Mouse (Mus musculus): ENCODE data around the gene Runx2. TPM values are rescaled to one million over a fixed set of nuclear protein-coding genes. Genes with fewer than 3 reads are reported as not detected.

Gene Runx2
- polyA plus RNA-seq, 1 experiment from 2014 or later: 0.41 TPM

DNA sequence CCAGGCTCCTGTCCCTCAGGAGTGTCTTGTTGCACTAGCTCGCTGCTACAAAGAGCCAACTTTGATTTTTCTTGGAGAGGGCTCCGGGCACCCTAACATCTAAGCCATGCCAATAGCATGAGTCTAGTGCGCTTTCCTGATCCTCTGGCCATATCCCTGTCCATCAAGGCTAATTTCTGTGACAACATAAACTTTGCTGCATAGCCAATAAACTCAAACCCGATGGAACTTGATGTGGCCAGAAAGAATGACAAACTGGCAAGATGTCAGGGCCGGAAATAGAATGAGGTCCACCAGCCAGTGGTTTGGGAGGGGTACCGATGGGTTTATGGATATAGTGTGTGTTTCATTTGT is 221.9 kb downstream of the Runx2 start:
- H3K4me3 ChIP-seq: no peak overlapping the region
- H3K4me2 ChIP-seq: no peak overlapping the region
- H3K36me3 ChIP-seq: no peaks in the 10 kb centered on the region
- H3K9me3 ChIP-seq: no peaks in the 10 kb centered on the region
- no peak for ATAC-seq (ENCODE audit: low FRiP score, low read depth)
- WGBS: 95% methylated on average over 6 of the region's 6 CpGs
- H3K4me1 ChIP-seq (replicated peaks): no peaks in the 10 kb centered on the region
- H3K27me3 ChIP-seq: no peaks in the 10 kb centered on the region
- H3K27ac ChIP-seq (replicated peaks): no peak overlapping the region
- H3K9ac ChIP-seq: no peak overlapping the region

DNA sequence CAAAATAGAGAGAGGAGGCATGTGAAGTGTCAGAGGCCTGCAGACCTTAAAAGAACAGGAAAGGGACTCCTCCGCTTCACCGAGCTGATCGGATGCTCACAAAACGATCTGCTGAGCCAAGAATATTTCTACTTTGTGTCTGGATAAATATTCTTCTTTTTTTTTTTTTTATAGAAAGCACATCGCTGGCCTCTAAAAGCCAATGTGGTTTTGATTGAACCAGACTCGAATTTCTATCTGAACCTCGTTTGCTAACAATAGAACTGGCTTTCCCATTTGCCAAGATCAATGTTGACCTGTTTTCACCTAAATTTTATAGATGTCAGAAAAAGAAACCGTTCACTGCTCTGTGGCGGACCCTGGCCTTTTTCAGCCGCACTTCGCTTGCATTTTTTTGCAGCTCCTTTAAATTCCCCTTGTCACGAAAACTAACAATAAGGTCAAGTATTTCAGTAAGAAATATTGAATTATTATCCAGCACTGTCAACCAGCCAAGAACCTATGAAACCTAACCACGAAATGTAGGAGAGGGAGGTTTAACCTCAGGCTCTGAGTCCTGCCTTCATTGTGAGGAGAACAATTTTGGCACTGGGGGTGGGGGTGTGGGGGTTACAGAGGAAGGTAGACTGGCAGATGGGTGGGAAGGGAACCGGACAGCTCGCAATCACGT is 222.4 kb downstream of the Runx2 start:
- no peak for ATAC-seq (ENCODE audit: low FRiP score, low read depth)
- Histone ChIP-seq H3K27me3 (no peaks in the 10 kb centered on the region), H3K4me2 (no peak overlapping the region), H3K4me3 (no peak overlapping the region), H3K9ac (no peak overlapping the region), H3K36me3 (no peaks in the 10 kb centered on the region), H3K4me1 (replicated peaks) (no peaks in the 10 kb centered on the region), H3K27ac (replicated peaks) (no peak overlapping the region), H3K9me3 (no peaks in the 10 kb centered on the region)
- 83% methylated on average over 16 of the region's 16 CpGs for WGBS

DNA sequence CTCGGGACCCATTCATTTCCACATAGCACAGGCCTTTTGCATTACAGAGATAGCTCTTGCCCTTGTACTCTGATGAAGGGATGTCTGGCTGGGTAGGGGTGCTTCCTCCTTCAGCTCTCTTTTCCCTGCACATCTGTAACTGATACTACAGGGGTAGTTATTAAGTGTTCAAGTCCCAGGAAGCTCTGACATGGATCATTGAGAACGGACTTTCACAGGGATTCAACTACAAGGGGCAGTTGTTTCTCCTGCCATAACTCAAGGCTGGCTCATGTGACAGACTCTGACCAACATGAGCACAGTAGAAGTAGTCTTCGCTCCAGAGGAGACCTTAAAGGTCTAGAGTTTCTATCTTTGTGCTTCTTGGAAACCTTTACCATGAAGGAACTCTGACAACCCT is 226.1 kb downstream of the Runx2 start:
- Histone ChIP-seq H3K9ac (no peak overlapping the region), H3K4me2 (no peak overlapping the region), H3K36me3 (no peaks in the 10 kb centered on the region), H3K9me3 (no peaks in the 10 kb centered on the region), H3K4me1 (replicated peaks) (no peaks in the 10 kb centered on the region), H3K27me3 (no peaks in the 10 kb centered on the region), H3K27ac (replicated peaks) (no peak overlapping the region), H3K4me3 (no peak overlapping the region)
- WGBS: 71% methylated on average over 3 of the region's 3 CpGs
- no peak for ATAC-seq (ENCODE audit: low FRiP score, low read depth)

GRCm38 (mm10) chr17:44588020-44588419 is 226.6 kb downstream of the Runx2 start:
- H3K9ac ChIP-seq: no peak overlapping the region
- WGBS: 26% methylated on average over 3 of the region's 3 CpGs
- no peaks in the 10 kb centered on the region for H3K27me3 ChIP-seq
- ATAC-seq (ENCODE audit: low FRiP score, low read depth): 0 out of 2 replicates have a peak, but pooled peaks have one; percentile 23
- no peak overlapping the region for H3K27ac ChIP-seq (replicated peaks)
- H3K4me2 ChIP-seq: no peak overlapping the region
- H3K4me1 ChIP-seq (replicated peaks): no peaks in the 10 kb centered on the region
- no peaks in the 10 kb centered on the region for H3K9me3 ChIP-seq
- no peak overlapping the region for H3K4me3 ChIP-seq
- no peaks in the 10 kb centered on the region for H3K36me3 ChIP-seq

DNA sequence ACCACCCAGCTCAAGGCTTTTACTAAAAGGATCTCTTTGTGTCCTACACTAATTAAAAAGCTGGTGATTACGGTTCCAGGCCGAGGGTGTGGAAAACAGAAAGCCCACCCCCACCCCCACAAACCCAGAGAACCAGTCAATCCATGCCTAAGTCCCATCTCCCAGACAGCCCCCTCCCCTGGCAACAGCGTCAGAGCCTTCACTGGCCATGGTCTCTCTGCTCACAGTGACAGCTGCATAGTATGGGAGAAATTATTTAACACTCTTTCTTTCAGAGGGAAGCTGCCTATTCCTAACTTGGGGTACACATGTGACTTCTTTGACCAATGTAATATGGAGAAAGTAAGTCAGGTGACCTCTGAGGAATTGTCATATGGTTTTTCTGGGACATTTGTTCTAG is 228.4 kb downstream of the Runx2 start:
- no peak for ATAC-seq (ENCODE audit: low FRiP score, low read depth)
- H3K4me1 ChIP-seq (replicated peaks): no peaks in the 10 kb centered on the region
- H3K9ac ChIP-seq: no peak overlapping the region
- no peaks in the 10 kb centered on the region for H3K9me3 ChIP-seq
- 69% methylated on average over 3 of the region's 3 CpGs for WGBS
- no peaks in the 10 kb centered on the region for H3K36me3 ChIP-seq
- H3K27me3 ChIP-seq: no peaks in the 10 kb centered on the region
- no peak overlapping the region for H3K27ac ChIP-seq (replicated peaks)
- H3K4me2 ChIP-seq: no peak overlapping the region
- H3K4me3 ChIP-seq: no peak overlapping the region

- 81% methylated on average over 6 of the region's 6 CpGs for WGBS
- H3K27ac ChIP-seq (replicated peaks): no peak overlapping the region
- no peak overlapping the region for H3K4me3 ChIP-seq
- H3K36me3 ChIP-seq: no peaks in the 10 kb centered on the region
- ATAC-seq (ENCODE audit: low FRiP score, low read depth): no peak
- no peaks in the 10 kb centered on the region for H3K9me3 ChIP-seq
- H3K9ac ChIP-seq: no peak overlapping the region
- H3K27me3 ChIP-seq: no peaks in the 10 kb centered on the region
- no peak overlapping the region for H3K4me2 ChIP-seq
- H3K4me1 ChIP-seq (replicated peaks): no peaks in the 10 kb centered on the region
These were observed 229.8 kb downstream of the Runx2 start for GRCm38 (mm10) chr17:44584781-44585180.

DNA sequence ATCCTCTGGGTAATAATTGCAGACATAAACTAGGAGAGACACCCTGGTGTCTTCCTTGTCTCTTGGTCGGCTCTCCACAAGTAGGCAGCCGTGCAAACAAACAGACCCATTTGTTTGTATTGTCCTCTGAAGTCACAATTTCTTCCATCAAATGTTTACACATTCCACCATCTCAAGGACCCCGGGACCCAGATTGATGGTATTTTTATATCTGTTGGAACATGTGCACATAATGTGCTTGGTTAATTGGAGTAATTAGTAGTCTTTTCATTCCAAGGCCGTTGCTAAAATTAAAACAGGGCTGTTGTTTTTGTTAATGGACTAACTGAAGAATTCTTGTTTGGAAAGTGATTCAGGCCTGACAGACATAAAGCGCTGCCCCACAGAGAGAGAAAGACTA is 236.8 kb downstream of the Runx2 start:
- Histone ChIP-seq H3K4me2 (no peak overlapping the region), H3K4me1 (replicated peaks) (no peaks in the 10 kb centered on the region), H3K36me3 (no peaks in the 10 kb centered on the region), H3K27me3 (no peaks in the 10 kb centered on the region), H3K4me3 (no peak overlapping the region), H3K9ac (no peak overlapping the region), H3K27ac (replicated peaks) (no peak overlapping the region), H3K9me3 (no peaks in the 10 kb centered on the region)
- ATAC-seq (ENCODE audit: low FRiP score, low read depth): no peak
- 57% methylated on average over 5 of the region's 5 CpGs for WGBS

- no peak overlapping the region for H3K4me3 ChIP-seq
- no peaks in the 10 kb centered on the region for H3K36me3 ChIP-seq
- no peak overlapping the region for H3K27ac ChIP-seq (replicated peaks)
- no peak overlapping the region for H3K4me2 ChIP-seq
- whole genome bisulfite sequencing: 87% methylated on average over 5 of the region's 5 CpGs
- no peaks in the 10 kb centered on the region for H3K27me3 ChIP-seq
- no peaks in the 10 kb centered on the region for H3K9me3 ChIP-seq
- H3K9ac ChIP-seq: no peak overlapping the region
- ATAC-seq (ENCODE audit: low FRiP score, low read depth): no peak
- no peaks in the 10 kb centered on the region for H3K4me1 ChIP-seq (replicated peaks)
These were observed 243.7 kb downstream of the Runx2 start for GRCm38 (mm10) chr17:44570899-44571298.

GRCm38 (mm10) chr17:44569020-44569621 is 245.5 kb downstream of the Runx2 start:
- H3K4me1 ChIP-seq (replicated peaks): no peaks in the 10 kb centered on the region
- H3K27ac ChIP-seq (replicated peaks): no peak overlapping the region
- H3K4me2 ChIP-seq: no peak overlapping the region
- no peaks in the 10 kb centered on the region for H3K9me3 ChIP-seq
- WGBS: 92% methylated on average over 8 of the region's 8 CpGs
- H3K9ac ChIP-seq: no peak overlapping the region
- ATAC-seq (ENCODE audit: low FRiP score, low read depth): no peak
- no peak overlapping the region for H3K4me3 ChIP-seq
- H3K36me3 ChIP-seq: no peaks in the 10 kb centered on the region
- H3K27me3 ChIP-seq: no peaks in the 10 kb centered on the region

DNA sequence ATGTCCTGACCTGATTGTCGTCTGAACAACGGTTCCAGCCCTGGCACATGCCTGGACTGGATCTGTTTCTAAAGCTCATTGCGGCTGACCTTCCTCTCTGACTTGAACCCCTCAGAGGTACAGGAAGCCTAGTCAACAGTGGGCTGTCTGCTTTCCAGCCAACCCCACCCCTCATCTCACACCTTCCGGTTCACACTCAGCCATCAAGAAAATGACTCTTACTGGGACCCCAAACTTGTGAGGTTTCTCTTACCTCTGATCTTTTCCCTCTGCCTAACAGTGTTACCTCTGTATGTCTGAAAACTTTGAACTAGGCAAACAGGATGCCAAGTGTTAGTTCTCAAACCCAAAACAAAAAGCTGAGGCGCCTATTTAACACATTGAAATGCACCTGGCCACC is 247.6 kb downstream of the Runx2 start:
- H3K4me2 ChIP-seq: no peak overlapping the region
- H3K9ac ChIP-seq: no peak overlapping the region
- H3K27ac ChIP-seq (replicated peaks): no peak overlapping the region
- no peaks in the 10 kb centered on the region for H3K27me3 ChIP-seq
- H3K9me3 ChIP-seq: no peaks in the 10 kb centered on the region
- no peaks in the 10 kb centered on the region for H3K36me3 ChIP-seq
- no peaks in the 10 kb centered on the region for H3K4me1 ChIP-seq (replicated peaks)
- 94% methylated on average over 5 of the region's 5 CpGs for WGBS
- no peak for ATAC-seq (ENCODE audit: low FRiP score, low read depth)
- H3K4me3 ChIP-seq: no peak overlapping the region

DNA sequence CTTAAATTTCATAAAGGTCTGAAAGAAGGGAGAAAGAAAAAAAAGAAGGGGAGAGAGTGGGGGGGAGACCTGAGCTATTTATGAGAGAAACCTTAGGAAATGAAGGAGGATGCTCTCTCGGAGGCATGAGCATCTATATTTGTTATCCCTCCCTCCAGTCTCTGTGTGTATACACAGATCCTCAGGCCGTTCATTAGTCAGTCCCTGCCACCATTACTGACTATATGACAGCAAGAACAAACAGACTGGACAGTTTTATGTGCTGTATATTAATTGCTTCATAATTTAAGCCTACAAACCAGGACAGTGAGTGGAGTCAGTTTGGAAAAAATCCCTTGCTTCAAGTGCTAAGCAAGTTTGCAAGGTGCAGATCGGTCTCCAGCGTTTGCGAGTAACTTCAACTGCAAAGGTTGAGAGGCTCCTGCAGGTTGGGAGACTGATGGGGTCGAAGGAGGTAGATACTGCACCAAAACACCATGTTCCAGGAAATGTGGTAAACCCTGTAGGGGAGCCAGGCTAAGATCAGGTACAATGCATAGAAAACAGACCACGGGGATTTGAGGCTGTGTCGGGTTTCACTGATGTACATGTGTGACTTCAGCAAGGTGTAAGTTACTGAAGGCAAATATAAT is 248.6 kb downstream of the Runx2 start:
- no peaks in the 10 kb centered on the region for H3K4me1 ChIP-seq (replicated peaks)
- 86% methylated on average over 8 of the region's 8 CpGs for WGBS
- no peaks in the 10 kb centered on the region for H3K27me3 ChIP-seq
- no peak overlapping the region for H3K27ac ChIP-seq (replicated peaks)
- H3K9me3 ChIP-seq: no peaks in the 10 kb centered on the region
- no peaks in the 10 kb centered on the region for H3K36me3 ChIP-seq
- no peak overlapping the region for H3K9ac ChIP-seq
- ATAC-seq (ENCODE audit: low FRiP score, low read depth): no peak
- no peak overlapping the region for H3K4me3 ChIP-seq
- H3K4me2 ChIP-seq: no peak overlapping the region

GRCm38 (mm10) chr17:44565311-44565831 is 249.2 kb downstream of the Runx2 start:
- Histone ChIP-seq H3K9me3 (no peaks in the 10 kb centered on the region), H3K27ac (replicated peaks) (no peak overlapping the region), H3K36me3 (no peaks in the 10 kb centered on the region), H3K4me1 (replicated peaks) (no peaks in the 10 kb centered on the region), H3K4me2 (no peak overlapping the region), H3K27me3 (no peaks in the 10 kb centered on the region), H3K9ac (0 out of 2 replicates have a peak overlapping the region, but pooled peaks have one; percentile 2), H3K4me3 (no peak overlapping the region)
- 68% methylated on average over 14 of the region's 14 CpGs for WGBS
- no peak for ATAC-seq (ENCODE audit: low FRiP score, low read depth)
